Mouse (Mus musculus): ENCODE data around the gene Cass4.

GRCm38 (mm10) chr2:172401116-172401825 is 7.7 kb downstream of the Cass4 start:
- no peak for TF ChIP-seq POLR2A (IDR thresholded peaks at IDR 0.05; ENCODE audit: insufficient read depth, low read depth, low read length)
- TF ChIP-seq EP300 (IDR thresholded peaks at IDR 0.05; ENCODE audit: insufficient read depth, low read depth, low read length): no peak
